Mouse (Mus musculus): ENCODE results near the gene Ngp.
"Not testable (repeated sequence)": the region's sequence is repeated elsewhere in the genome, so short reads cannot be mapped to it uniquely, and the experiment has no call there.

The Ngp gene

GRCm38 (mm10) chr9:110419511-110420112 lies at the start of gene Ngp:
Gene Ngp, plus strand, starts transcription at chr9:110419747.
- no peak for DNase-seq (ENCODE audit: low spot score in 2 of 2)

DNA sequence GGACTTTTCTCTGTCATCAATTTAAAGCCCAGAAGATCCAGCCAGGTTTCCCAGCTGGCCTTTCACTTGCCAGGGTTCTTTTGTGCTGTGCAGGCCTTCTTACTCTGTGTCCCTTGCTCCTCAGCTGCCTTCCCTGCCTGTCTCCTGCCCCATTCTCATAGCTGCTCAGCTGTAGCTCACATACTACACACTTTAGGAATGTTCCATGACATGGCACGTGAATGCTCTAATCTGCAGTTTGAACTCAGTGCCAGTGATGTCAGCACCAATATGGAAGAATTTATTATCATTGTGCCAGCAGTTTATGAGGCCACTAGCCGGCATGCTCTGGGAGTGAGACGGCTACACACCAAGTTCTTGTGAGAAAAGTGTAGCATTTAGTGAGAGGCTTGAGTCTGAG lies 49.7 kb upstream of the Ngp start:
- DNase-seq (ENCODE audit: low spot score in 2 of 2), result no peak

- DNase-seq (ENCODE audit: low spot score in 2 of 2), result no peak
Measured at GRCm38 (mm10) chr9:110373871-110374270, 45.7 kb upstream of the Ngp start.

DNA sequence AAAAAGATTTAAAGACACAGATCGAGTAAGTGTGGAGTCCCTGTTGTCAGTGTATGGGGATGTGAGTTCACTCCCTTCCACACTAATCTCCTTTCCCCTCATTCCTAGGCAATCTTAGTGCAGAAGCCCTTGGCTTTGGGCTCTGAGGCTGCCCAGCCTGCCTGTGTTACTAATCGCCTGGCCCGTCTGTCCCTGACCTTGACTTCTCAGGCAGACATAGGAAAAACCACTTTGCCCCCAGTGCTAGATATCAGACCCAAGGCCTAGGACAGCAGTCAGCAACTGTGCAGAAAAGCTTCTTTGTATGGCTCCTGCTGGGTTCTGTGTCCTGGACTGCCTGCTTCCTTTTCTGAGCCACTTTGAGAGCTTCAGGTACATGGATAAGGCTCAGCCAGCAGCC lies 43.9 kb upstream of the Ngp start:
- DNase-seq (ENCODE audit: low spot score in 2 of 2), result no peak

GRCm38 (mm10) chr9:110377655-110378054 lies 41.9 kb upstream of the Ngp start:
- DNase-seq (ENCODE audit: low spot score in 2 of 2), result not testable (repeated sequence)

DNA sequence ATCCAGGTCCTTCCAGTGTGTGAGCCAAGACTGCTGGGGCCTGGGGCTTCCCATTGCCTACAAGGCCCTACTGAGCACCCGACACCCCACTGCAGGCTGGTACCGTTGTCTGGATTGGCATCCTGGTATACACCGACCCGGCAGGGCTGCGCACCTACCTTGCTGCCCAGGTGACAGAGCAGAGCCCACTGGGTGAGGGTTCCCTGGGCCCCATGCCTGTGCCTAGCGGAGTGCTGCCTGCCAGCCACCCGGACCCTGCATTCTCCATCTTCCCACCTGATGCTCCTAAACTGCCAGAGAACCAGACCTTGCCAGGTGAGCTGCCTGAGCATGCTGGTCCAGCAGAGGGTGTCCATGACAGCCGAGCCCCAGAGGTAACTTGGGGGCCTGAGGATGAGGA lies 40.2 kb upstream of the Ngp start:
- DNase-seq (ENCODE audit: low spot score in 2 of 2), result no peak

DNA sequence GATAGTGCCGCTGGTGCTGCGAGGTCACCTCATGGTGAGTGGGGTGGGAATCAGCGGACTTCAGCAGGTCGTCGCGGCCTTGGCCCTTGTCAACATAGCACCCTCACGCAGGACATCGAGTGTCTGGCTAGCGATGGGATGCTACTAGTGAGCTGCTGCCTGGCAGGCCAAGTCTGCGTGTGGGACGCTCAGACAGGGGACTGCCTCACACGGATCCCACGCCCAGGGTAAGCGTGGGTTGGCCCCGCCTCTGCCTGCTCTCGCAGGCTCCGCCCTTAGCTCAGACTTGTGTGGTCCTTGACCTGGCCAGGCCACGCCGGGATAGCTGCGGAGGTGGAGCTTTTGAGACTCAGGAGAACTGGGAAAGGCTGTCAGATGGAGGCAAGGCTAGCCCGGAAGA lies 38.9 kb upstream of the Ngp start:
- no peak for DNase-seq (ENCODE audit: low spot score in 2 of 2)

DNA sequence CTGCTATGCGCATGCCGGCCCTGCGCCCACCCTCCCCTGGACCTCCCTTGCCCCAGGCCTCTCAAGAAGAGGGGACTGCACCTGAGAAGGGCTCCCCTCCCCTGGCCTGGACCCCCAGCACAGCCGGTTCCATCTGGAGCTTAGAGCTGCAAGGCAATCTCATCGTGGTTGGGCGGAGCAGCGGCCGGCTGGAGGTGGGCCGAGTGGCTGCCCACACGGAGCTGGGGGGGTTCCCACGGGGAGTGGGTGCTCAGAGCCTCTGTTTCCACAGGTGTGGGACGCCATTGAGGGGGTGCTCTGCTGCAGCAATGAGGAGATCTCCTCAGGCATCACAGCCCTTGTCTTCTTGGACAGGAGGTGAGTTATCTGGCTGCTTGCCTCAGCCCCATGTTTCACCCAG lies 38.3 kb upstream of the Ngp start:
- DNase-seq (ENCODE audit: low spot score in 2 of 2), result no peak

- DNase-seq (ENCODE audit: low spot score in 2 of 2), result no peak
Measured at GRCm38 (mm10) chr9:110384369-110384929, 35.1 kb upstream of the Ngp start.

- no peak for DNase-seq (ENCODE audit: low spot score in 2 of 2)
Measured at GRCm38 (mm10) chr9:110388011-110388410, 31.5 kb upstream of the Ngp start.

DNA sequence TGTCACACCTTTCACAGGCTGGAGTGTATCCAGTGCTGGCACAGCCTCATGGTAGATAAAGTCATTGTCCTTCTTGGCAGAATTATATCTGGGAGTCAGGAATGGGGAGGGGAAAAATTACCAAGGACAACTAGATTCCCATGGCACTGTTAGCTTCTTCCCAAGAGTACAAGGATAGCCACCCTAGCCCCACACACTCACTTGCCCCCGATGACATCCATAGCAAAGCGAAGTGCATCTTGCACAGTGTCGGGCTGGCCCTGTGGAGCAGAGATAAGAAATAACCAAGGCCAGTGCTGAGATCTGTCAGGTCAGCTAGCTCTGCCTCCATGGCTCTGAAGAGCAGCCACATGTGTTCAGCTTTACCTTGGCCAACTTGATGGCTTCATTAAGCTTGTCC lies 28.7 kb upstream of the Ngp start:
- DNase-seq (ENCODE audit: low spot score in 2 of 2), result no peak

DNA sequence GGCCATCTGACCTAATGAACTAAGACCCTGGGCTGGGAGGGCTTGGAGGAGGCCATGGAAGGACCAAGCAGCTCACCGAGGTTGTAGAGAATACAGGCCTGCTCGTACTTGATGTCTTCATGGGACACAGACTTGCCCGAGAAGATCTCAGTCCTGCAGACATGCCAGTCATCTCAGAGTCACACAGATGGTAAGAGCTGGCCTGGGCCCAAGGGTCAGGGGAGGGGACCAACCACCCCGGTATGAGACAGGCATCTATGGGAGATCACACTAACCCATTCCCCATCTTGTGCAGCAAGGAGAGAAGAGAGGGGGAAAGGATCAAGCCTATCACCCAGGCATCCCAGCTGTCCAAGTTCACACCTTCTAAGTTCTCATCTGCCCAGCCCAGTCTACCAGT lies 26.3 kb upstream of the Ngp start:
- DNase-seq (ENCODE audit: low spot score in 2 of 2), result no peak

DNA sequence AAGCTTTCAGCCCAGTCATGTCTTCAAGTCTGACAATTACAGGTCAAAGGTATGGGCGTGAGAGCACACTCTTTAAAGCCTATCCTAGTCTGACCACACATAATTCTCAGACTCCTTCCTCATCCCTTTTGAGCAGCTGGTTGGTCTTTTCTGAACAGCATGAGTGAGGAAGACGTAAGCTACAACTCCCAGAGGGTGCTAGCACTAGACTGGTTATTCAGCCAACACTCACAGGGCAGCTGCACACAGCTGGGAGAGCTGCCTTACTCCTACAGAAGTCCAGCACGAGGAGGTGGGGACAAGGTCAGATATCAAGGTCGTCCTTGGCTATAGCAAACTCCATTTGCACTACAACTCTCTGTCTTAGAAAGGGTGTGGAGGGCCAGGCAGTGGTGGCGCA lies 18.9 kb upstream of the Ngp start:
- no peak for DNase-seq (ENCODE audit: low spot score in 2 of 2)

DNA sequence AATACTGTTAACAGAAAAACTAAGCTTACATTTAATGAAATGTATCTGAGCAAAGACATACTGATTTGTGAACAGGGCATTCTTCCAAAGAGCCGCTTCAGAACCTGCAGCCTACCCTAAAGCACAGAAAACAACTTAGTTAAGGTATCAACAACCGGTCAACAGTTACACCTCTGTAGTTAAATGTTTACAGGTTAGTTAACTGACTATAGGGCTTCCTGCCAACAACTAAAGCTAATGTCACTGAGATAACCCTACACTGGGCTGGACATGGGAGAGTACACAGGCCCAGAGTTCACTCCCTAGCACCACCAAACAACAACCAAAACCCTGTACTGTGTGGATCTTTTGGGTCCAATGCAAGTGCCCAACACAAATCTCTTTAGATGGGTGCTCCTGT lies 16.8 kb upstream of the Ngp start:
- DNase-seq (ENCODE audit: low spot score in 2 of 2), result no peak

DNA sequence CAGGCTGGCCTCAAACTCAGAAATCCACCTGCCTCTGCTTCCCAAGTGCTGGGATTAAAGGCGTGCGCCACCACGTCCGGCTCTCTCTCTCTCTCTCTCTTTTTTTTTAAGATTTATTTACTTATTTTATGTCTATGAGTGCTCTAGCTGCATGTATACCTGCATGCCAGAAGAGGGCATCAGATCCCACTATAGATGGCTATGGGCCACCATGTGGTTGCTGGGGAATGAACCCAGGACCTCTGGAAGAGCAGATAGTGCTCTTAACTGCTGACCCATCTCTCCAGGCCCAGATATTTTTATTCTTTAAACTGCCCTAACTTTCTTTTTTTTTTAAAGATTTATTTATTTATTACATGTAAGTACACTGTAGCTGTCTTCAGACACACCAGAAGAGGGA lies 16.3 kb upstream of the Ngp start:
- not testable (repeated sequence) for DNase-seq (ENCODE audit: low spot score in 2 of 2)

DNA sequence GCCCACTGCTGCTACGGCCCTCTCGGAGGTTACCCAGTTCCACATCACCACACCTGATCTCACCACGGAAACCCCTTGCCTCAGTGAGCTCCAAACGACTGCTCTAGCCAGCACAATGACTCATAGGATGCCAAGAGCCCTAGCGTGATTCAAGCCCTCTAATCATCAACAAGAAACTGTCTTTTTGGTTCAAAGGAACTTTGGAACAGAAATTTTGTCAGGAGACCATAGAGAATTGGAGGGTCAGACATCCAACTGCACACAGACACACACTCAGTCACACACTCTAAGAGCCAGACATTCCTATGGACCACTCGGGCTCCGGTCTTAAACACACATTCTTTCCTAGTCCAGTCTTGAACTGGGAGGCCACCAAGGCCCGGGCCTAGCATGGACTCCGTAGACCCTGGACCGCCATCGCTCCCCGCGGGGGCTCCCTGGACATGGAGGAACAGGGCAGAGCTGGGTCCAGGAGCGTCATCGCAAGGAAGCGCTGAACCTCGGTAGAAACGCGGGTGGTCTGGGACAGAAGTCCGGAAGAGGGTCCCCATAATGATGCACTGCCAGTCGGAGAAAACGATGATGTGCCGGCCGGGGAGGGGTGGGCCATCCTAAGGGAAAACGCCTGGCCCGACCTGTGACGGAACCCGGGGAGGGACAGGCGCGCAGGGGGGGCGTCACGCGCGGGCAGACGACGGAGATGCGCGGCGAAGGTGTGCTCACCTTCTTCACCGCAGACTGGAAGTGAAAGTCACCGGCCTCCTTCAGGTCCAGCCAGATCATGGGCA lies 12.0 kb upstream of the Ngp start:
- DNase-seq (ENCODE audit: low spot score in 2 of 2), result no peak

DNA sequence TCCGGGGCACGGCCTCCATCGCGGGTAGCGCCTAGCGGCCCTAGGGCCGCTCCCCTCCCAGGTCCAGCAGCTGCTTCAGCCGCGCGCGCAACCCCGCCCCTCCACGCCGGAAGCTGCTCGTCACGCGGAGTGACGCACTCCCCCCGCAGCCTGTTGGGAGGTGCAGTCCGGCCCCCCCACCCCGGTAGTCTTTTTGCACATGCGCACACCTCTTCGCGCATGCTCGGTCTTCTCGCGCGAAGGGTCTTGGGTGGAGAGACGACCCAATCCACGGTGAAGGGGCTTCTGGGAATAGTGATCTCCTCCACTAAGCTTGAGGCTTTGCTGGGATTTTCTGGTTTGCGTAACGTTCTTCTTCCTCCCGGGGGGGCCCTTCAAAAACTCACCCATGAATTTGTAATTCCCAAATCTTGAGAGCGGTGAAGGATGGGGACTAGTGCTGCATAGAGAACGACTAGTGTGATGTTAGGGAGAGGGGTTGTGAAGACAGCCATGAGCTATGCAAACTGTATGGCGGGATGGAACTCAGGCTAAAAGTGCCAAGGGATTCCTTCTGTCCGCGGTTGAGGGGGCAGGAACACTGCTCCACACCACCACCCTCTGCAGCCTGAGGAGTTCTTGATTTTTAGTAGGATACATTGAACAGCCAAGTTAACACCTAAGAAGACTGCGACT lies 11.3 kb upstream of the Ngp start, which contains the start of gene Ptpn23:
TSS of gene Ptpn23 (minus strand) at position 115 of the 675 bp plus-strand sequence.
- peak; percentile 91 to 92 for DNase-seq (ENCODE audit: low spot score in 2 of 2)

GRCm38 (mm10) chr9:110410908-110411887 lies 8.3 kb upstream of the Ngp start:
- DNase-seq (ENCODE audit: low spot score in 2 of 2), result peak; percentile 65 to 71

GRCm38 (mm10) chr9:110412926-110413325 lies 6.6 kb upstream of the Ngp start:
- no peak for DNase-seq (ENCODE audit: low spot score in 2 of 2)

- no peak for DNase-seq (ENCODE audit: low spot score in 2 of 2)
Measured at GRCm38 (mm10) chr9:110413785-110414184, 5.8 kb upstream of the Ngp start.

DNA sequence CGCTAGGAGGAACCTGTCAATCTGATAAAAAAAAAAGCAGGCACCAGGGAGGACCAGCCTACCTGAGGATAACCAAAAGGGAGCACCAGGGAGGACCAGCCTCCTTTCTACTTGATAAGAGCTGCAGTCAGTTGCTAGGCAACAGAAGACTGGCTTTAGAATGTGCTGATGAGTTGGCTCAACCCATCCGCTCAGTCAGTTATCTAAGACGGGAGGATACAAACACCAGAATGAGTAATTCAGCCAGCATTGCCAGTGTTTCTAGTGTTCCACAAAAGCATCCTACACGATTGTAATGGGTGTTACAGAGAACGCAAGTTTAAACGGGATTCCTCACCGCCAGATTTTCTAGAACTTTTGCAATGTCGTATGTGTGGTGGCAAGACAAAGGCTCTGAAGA lies 11.7 kb downstream of the Ngp start:
- no peak for DNase-seq (ENCODE audit: low spot score in 2 of 2)
